Mouse (Mus musculus): Measurements from ENCODE around the gene Nppc. TPM values are rescaled to one million over a fixed set of nuclear protein-coding genes. Genes with fewer than 3 reads are reported as not detected.

Gene Nppc
- total RNA-seq, 4 experiments from 2014 or later, result 0.31 to 0.44 (median 0.44) TPM; not detected in 1

DNA sequence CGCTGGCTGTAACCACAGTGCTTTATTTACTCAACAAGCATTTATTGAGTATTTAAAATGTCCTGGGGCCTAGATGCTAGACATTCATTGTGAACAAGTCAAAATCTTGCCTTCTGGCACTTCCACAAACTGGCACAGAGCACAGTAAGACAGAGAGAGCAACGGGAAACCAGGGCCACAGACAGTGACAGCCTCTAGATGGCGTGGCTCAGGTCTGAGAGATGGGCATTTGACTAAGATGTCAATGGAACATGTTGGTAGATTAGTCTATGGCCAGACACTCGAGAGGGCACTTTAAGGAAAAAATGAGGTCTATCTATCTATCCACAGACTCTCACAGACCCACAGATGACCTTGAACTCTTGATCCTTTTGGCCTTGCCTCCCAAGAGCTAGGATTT lies 17.7 kb downstream of the Nppc start:
- no peak for DNase-seq (ENCODE audit: low spot score)

GRCm38 (mm10) chr1:86650272-86650671 lies 20.1 kb downstream of the Nppc start:
- DNase-seq (ENCODE audit: low spot score), result no peak

DNA sequence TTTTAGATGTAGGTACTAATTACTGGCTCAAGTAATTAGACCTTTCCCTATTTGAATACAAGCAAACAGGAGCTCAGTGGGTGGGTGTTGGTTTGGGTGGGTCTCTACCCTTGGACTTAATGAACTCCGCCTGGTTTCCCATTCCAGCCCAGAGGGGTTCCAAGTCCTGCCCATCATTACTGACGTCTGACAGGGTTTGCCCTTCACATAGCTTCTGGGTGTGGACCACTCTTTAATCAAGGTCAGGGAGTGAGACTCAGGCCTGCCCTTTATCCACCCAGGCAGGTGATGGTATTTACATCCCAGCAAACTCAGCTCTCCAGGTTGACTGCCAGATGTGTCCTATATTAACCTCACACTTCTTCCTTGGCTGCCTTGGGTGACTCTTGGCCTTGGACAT lies 22.9 kb downstream of the Nppc start:
- no peak for DNase-seq (ENCODE audit: low spot score)

- no peak for DNase-seq (ENCODE audit: low spot score)
Measured at GRCm38 (mm10) chr1:86643101-86643809, 27.1 kb downstream of the Nppc start.

DNA sequence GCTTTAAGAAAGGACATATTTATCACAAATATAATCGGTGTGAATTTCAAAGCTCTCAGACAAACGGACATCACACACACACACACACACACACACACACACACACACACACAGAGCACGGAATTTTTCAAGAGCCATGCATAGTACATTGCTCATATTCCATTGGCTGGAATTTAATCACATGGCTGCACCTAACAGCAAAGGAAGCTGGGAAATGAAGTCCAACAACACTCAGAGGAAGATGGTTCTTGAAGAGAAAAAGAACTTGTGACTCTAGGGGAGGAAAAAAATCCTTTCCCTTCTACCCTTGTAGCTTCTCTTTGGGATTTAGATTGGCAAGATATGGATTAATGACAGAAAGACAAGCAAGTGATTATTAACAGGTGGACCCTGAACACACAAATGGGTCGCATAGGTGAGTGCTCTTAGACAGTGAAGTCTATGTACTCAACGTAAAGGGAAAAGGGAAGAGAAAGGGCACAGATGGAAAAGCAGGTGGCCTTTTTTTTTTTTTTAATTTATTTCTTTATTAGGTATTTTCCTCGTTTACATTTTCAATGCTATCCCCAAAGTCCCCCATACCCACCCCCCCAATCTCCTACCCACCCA lies 35.5 kb downstream of the Nppc start:
- no peak for DNase-seq (ENCODE audit: low spot score)

- DNase-seq (ENCODE audit: low spot score), result no peak
Measured at GRCm38 (mm10) chr1:86633840-86634750, 36.3 kb downstream of the Nppc start.

- no peak for DNase-seq (ENCODE audit: low spot score)
Measured at GRCm38 (mm10) chr1:86633434-86633833, 36.9 kb downstream of the Nppc start.

DNA sequence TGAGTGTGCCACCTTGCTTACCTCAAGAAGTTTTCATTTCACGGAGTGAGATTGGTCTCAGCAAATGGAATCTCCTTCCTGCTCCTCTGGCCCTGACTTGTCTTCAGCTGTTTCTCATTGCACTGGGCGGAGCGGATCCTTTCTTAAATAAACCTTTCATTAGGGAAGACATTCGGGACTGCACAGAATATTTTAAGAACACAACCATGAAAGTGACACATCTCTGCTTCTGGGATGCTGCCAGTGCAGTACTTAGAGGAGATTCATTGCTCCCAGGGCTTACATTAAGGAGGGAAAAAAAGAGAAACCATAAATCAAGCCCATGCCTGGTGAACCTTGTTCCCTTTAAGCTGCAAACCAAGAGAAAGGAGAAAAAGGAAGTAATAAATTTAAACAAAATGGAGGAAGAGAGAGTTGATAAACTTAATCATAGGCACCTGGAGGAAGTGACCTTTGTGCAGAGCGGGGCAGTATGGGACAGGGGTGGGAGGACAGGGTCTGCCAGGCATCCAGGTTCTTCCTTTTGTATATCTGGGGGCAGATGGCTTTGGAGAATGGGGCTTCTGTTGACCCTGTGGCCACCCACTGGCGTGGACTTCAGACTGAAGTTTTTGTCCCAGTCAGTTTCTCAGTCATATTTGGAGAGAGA lies 37.5 kb downstream of the Nppc start:
- DNase-seq (ENCODE audit: low spot score), result no peak

DNA sequence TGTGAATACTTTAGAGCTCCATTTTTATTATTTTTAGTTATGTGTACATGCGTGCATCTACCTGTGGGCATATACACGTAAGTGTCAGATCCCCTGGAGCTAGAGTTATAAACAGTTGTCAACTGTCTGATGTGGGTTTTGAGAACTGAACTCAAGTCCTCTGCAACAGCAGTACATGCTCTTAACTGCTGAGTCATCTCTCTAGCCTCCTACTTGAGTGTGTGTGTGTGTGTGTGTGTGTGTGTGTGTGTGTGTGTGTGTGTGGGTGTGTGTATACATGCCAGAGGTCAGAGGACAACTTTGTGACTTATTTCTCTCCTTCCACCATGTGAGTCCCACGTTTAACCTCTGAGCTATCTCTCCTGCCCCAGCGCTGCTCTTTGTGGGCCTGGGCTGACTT lies 39.8 kb downstream of the Nppc start:
- no peak for DNase-seq (ENCODE audit: low spot score)

DNA sequence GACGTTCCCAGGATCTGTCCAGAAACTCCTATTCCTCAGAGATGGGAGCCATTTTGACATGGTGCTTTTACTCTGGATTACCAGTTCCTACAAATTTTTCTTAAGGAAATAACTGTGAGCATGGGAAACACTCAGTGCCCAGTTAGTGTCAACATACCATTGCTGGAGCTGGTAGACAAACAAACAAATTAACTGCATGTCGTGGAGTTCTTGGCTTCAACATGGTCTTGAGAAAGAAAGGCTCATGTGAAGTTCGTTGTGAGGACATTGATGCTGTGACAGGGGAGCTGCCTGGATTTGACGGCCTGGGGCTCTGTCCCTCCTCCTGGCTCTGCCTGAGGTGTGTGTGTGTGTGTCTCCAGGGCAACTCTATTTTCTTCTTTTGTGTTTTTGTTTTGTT lies 40.4 kb downstream of the Nppc start:
- no peak for DNase-seq (ENCODE audit: low spot score)

GRCm38 (mm10) chr1:86628270-86628669 lies 42.1 kb downstream of the Nppc start:
- DNase-seq (ENCODE audit: low spot score), result no peak

- DNase-seq (ENCODE audit: low spot score), result no peak
Measured at GRCm38 (mm10) chr1:86623001-86624000, 47.1 kb downstream of the Nppc start.

GRCm38 (mm10) chr1:86622296-86622695 lies 48.1 kb downstream of the Nppc start:
- DNase-seq (ENCODE audit: low spot score), result no peak

DNA sequence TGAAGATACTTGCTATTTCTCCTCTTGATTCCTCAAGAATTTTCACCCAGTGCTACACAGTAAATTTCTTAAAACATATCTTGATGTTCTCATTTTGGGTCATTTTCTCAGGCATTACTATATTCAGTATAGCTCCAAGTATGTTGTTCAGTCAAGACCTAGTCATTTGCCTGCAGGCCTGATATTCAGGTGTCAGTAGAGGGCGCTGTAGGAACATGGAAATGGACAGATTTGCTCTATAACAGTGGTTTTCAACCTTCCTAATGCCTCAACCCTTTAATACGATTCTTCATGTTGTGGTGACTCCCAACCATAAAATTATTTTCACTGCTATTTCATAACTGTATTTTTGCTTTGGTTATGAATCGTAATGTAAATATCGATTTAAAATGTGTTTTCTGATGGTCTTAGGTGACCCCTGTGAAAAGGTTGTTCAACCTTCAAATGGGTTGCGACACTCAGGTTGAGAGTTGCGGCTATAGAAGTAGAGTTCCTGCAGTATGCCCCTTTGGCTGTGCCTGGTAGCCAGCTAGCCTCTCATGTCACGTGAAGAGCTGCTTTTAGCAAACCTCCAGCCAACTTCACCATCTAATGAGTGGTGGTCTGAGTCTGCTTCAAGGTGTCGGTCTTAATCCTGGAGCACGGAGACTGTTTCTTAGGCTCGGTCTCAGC lies 51.8 kb downstream of the Nppc start:
- DNase-seq (ENCODE audit: low spot score), result peak; percentile 51

Small RNA genes within 50 kb of the gene (microRNA-seq; reads per million reads assigned to microRNA genes)
- gene Gm22955, result not detected

Other genes with a start within 250 kb of the Nppc start
- gene Nmur1, start 244.3 kb downstream of the Nppc start, total RNA-seq (2022), result not detected
- gene Tex44, start 244.2 kb downstream of the Nppc start, total RNA-seq (2022), result not detected
- 100 to 1,000 TPM; 183 to 230 (median 211) TPM for gene Ptma, start 143.8 kb downstream of the Nppc start, total RNA-seq (2022)
- gene Pde6d, start 87.9 kb downstream of the Nppc start, total RNA-seq (2022), result 10 to 100 TPM; 38.9 to 47.2 (median 44.3) TPM
- gene Cops7b, start 87.7 kb downstream of the Nppc start, total RNA-seq (2022), result 10 to 100 TPM in 3 of 4 experiments, 1 to 10 TPM in 1; 9.4 to 11.0 (median 10.6) TPM
- gene Dis3l2, start 33.2 kb upstream of the Nppc start, total RNA-seq (2022), result 10 to 100 TPM in 3 of 4 experiments, 1 to 10 TPM in 1; 9.5 to 12.4 (median 11.7) TPM